Mouse (Mus musculus) olfactory bulb, adult 2 months (tissue): ENCODE results near the gene Myl12a.

Experiments used
- CTCF ChIP-seq: fragments of 200-500 bp; IDR thresholded peaks from 2 replicates; pipeline ENCODE4 v1.5.1; 2012; ENCODE audit warnings: low read depth, mild to moderate bottlenecking, low read length, moderate library complexity; ENCODE audit not compliant: insufficient read depth
- POLR2A ChIP-seq: fragments of 200-500 bp; IDR thresholded peaks from 2 replicates; pipeline ENCODE4 v1.6.1; 2012; ENCODE audit warnings: mild to moderate bottlenecking, low read depth, low read length, moderate library complexity; ENCODE audit not compliant: insufficient read depth

DNA sequence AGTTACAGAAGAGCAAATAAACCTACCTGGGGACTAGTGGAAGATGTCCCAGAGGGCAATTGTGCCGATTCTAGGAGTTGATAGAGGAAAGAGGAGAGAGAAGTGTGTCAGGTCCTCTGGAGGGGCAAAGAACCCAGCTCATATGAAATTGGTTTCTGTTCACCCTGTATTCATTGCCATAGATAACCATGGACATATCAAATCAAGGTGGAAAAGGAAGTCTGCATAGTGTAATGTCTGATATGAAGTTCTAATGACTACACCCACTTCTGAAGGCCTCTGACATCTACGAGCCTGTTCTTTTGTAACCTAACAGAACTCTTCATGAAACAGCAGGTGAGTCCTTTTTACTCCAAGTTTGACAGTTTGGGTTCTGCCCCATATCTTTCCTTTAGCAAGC lies 1.0 kb upstream of the Myl12a start:
- TF ChIP-seq CTCF (no peak), POLR2A (no peak)
